Mouse (Mus musculus) kidney, adult 2 months (tissue): ENCODE data around the gene Xpo5. TPM values are rescaled to one million over a fixed set of nuclear protein-coding genes. Genes with fewer than 3 reads are reported as not detected.

Experiments used
- DNase-seq: peaks from one replicate; pipeline ENCODE4 v3.0.0; 2021
- H3K27ac ChIP-seq: fragments of 200-500 bp; 2 replicates; pipeline ENCODE4 v1.5.1; 2012; ENCODE audit warnings: low read depth, low read length, control low read depth, inconsistent platforms; ENCODE audit not compliant: insufficient read depth
- H3K27me3 ChIP-seq: fragments of 200-500 bp; replicated peaks from 2 replicates; pipeline ENCODE4 v1.6.1; 2012; ENCODE audit warnings: mild to moderate bottlenecking, moderate library complexity, low read length, inconsistent platforms; ENCODE audit not compliant: control insufficient read depth, insufficient read depth
- H3K36me3 ChIP-seq: fragments of 200-500 bp; 2 replicates; pipeline ENCODE4 v1.6.1; 2012; ENCODE audit warnings: mild to moderate bottlenecking, moderate library complexity, low read length, inconsistent platforms; ENCODE audit not compliant: control insufficient read depth, insufficient read depth
- H3K4me1 ChIP-seq: fragments of 200-500 bp; 2 replicates; pipeline ENCODE4 v1.6.1; 2011; ENCODE audit warnings: low read length; ENCODE audit not compliant: control insufficient read depth, insufficient read depth
- H3K4me3 ChIP-seq: fragments of 200-500 bp; 2 replicates; pipeline ENCODE4 v1.5.1; 2011; ENCODE audit warnings: mild to moderate bottlenecking, low read depth, low read length, control low read depth; ENCODE audit not compliant: insufficient read depth
- CTCF ChIP-seq: fragments of 200-500 bp; conservative IDR thresholded peaks from 2 replicates; pipeline ENCODE4 v1.5.1; 2011; ENCODE audit warnings: low read depth, mild to moderate bottlenecking, control low read depth, low read length, moderate library complexity, mixed read lengths; ENCODE audit not compliant: insufficient read depth, insufficient read length
- POLR2A ChIP-seq: fragments of 200-500 bp; IDR thresholded peaks from one replicate; pipeline ENCODE4 v1.6.1; 2011; ENCODE audit warnings: low read depth, low read length, control low read depth
- WGBS: fragments of 180-500 bp; shearing (Covaris S2); methylation state at CpG from one replicate; pipeline ENCODE4 v1.1.7; 2018; 5-methylcytosine and 5-hydroxymethylcytosine counted together
- polyA plus RNA-seq: library from polyadenylated mRNA; depleted of rRNA; stranded (reverse); fragments of >200 nt; gene quantifications from 2 replicates; pipeline ENCODE4 v1.2.3, GENCODE M21; 2012

Xpo5 gene
- polyA plus RNA-seq, 1 experiment = 18.5 TPM

DNA sequence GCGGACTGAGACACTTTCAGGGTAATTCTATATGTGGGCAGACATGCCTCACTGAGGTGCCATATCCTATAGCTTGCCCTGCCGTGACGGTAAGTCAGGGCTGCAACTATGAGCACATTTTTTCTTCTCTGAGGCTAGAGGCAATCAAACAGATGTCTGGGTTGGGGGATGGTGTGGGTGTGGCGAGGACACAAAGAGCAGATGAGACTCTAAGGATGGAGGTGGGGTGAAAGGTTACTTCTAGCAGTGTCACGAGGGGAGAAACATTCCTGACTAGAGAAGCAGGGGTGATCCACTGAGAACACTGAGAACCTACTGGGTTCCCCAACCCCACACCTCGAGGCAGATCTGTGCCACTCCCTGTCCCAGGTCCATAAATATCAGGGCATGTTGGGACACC, 64.4 kb downstream of the Xpo5 start:
- WGBS = 66% methylated on average over 6 of the region's 6 CpGs
- H3K36me3 ChIP-seq = no peaks in the 10 kb centered on the region; the same call in 1 of the 2 replicates
- TF ChIP-seq CTCF (no peak), POLR2A (no peak)

DNA sequence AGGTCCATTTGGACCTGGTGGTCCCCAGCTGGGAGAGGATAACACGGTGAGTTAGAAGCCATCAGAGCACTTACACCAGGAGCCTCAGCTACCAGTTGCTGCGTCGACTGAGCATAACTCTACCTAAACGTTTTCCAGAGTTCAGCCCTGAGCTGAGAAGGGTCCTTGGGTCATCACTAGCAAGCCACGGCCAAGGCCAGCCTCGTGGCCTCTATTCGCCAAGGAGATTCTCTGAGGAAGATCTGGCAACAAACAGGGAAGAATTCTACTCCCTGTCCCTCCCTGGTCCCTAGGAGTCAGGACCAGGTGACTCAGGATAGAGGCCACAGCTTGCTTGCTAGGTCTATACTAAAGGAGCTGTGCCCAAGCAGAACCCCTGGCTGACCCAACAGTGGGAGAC, 64.9 kb downstream of the Xpo5 start:
- Histone ChIP-seq H3K4me1 (0 out of 2 replicates have a peak, but pooled peaks cover 6% of the 10 kb centered on the region), H3K4me3 (no peak overlapping the region), H3K27me3 (no peaks in the 10 kb centered on the region), H3K36me3 (no peaks in the 10 kb centered on the region; the same call in 1 of the 2 replicates), H3K27ac (no peak overlapping the region)
- TF ChIP-seq POLR2A = no peak
- TF ChIP-seq CTCF = no peak
- WGBS = 78% methylated on average over 7 of the region's 7 CpGs
- DNase-seq = no peak

More for the DNA sequence above, 64.4 kb downstream of the Xpo5 start:
- DNase-seq = no peak
- Histone ChIP-seq H3K27ac (no peak overlapping the region), H3K4me3 (no peak overlapping the region), H3K27me3 (no peaks in the 10 kb centered on the region), H3K4me1 (0 out of 2 replicates have a peak, but pooled peaks cover 6% of the 10 kb centered on the region)

DNA sequence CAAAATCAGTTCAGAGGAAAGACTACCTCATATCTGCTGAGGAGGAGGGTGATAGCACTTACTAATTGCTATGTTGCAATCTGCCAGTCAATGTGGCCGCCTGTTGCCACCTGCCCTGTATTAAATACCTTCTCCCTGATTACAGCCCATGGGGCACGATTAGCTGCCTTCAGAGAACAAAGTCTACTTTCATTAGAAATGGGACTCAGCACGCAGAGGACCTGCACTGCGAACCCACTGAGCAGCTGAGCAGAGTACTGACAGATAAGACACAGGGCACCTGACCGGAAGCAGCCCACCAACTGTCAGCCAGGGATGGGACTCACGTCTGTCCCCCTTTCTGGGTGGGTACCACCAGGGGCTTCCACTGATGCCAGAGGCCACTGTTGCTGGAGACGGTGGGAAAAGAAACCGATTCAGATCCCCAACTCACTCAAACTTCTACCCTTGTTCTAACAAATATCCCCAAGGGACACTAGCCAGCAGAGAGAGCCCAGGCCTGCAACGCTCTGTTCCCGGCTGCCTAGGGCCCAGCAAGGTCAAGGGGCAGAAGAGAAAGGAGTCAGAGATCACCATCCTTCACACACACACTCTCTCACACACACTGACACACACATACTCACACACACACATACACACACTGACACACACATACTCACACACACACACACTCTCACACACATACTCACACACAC, 65.6 kb downstream of the Xpo5 start:
- Histone ChIP-seq H3K4me3 (no peak overlapping the region), H3K27ac (no peak overlapping the region), H3K36me3 (no peaks in the 10 kb centered on the region; the same call in 1 of the 2 replicates), H3K27me3 (no peaks in the 10 kb centered on the region), H3K4me1 (0 out of 2 replicates have a peak, but pooled peaks cover 6% of the 10 kb centered on the region)
- TF ChIP-seq CTCF = no peak
- no peak for TF ChIP-seq POLR2A
- 63% methylated on average over 10 of the region's 10 CpGs for WGBS
- no peak for DNase-seq

DNA sequence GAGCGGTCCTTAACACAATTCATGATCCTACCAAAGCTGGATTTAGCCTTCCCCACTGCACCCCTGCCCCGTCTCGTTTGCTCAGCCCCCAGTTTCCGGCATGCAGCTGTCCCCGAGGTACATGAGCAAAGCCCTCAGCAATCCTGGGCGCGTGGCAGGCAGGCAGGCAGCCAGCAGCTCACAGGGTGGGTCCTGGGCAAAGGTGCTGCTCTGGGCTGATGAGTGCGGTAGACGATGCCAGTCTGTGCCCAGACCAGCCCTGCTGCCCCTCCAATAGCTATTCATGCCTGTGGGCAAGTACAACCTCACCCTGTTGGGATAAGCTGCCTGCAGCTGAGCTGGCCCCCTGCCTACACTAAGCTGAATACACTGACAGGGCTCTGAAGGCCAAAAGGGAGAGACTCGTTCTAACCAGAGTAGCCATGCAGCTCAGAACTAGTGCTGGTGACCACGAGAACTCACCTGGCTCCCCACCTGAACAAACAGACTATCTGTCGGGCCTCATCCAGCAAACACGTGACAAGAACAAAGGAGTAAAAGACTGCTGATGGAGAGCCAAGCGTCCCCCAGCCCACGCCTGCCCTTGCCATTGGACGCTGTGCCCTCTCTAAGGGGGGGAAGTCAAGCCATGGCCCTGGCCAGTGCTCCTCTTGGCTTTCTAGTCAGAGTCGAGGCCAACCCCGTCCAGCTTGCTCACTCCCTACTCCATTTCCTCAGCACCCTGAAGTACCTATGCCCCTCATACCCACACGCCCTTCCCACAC, 67.4 kb downstream of the Xpo5 start:
- whole genome bisulfite sequencing = 69% methylated on average over 19 of the region's 19 CpGs
- Histone ChIP-seq H3K4me3 (no peak overlapping the region), H3K36me3 (no peaks in the 10 kb centered on the region), H3K27me3 (no peaks in the 10 kb centered on the region), H3K27ac (no peak overlapping the region), H3K4me1 (0 out of 2 replicates have a peak, but pooled peaks cover 6% of the 10 kb centered on the region)
- no peak for TF ChIP-seq POLR2A
- no peak for TF ChIP-seq CTCF
- DNase-seq = peak; percentile 70

DNA sequence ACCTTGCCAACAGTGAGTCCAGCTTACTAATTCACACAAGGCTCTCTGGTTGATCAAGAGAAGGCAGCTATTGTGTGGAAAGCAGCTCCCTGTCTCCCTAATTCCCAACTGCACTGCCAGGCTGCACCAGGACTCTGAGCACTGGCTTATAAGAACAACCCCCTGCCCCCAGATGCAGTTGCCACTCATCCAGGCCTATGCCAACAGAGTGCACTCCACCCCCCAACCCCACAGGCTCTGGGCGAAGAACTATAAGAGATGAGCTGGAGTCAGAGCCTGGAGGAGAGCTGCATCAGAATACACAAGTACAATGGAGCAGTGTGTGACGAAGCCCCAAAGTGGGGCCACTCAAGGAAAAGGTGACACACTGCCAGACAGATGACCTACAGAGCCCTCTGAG, 69.5 kb downstream of the Xpo5 start:
- WGBS = 96% methylated on average over 2 of the region's 2 CpGs
- H3K27ac ChIP-seq = no peak overlapping the region

DNA sequence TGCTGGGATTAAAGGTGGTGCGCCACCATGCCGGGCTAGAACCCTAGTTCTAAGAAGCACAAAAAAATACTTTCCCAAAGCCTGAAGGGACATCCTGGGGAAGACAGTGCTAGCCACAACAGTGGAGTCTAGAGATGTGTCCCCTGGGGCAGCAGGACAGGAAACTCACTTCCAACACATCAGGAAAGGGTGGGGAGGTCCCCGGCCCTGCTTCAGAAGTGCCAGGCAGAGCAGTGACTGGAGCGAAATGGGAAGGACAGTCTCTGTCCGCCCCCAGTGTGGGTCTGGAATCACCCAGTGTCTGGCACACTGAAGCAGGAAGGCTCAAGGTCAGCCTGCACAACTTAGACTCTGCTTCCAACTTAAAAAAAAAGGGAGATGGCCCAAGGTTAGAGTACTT, 70.1 kb downstream of the Xpo5 start:
- Histone ChIP-seq H3K27ac (no peak overlapping the region), H3K4me1 (0 out of 2 replicates have a peak, but pooled peaks cover 3% of the 10 kb centered on the region), H3K27me3 (no peaks in the 10 kb centered on the region), H3K36me3 (no peaks in the 10 kb centered on the region), H3K4me3 (no peak overlapping the region)
- TF ChIP-seq CTCF (no peak), POLR2A (no peak)
- 66% methylated on average over 5 of the region's 5 CpGs for WGBS
- DNase-seq = peak; percentile 83

More for the DNA sequence above, 69.5 kb downstream of the Xpo5 start:
- Histone ChIP-seq H3K36me3 (no peaks in the 10 kb centered on the region), H3K4me1 (0 out of 2 replicates have a peak, but pooled peaks cover 3% of the 10 kb centered on the region), H3K27me3 (no peaks in the 10 kb centered on the region), H3K4me3 (no peak overlapping the region)
- DNase-seq = no peak
- TF ChIP-seq POLR2A = no peak
- no peak for TF ChIP-seq CTCF

DNA sequence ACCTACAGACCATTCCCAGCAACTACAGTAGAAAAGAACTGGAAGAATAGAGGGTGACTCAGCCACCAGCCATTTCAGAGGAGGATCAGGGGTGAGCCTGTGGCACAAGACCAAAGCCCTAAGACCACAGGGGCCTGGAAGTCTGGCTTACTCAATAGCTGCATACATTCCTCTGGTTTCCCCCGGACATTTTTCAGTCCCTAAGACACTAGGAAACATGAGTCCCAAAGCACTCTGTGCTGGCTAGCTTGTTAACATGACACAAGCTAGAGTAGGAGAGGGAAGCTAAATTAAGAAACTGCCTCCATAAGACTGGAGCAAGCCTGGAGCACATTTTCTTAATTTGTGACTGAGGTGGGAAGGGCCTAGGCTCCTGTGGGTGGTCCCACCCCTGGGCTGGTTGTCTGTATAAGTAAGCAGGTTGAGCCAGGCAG, 71.2 kb downstream of the Xpo5 start:
- WGBS = 52% methylated on average over 1 of the region's 1 CpGs
- Histone ChIP-seq H3K27ac (no peak overlapping the region), H3K4me1 (0 out of 2 replicates have a peak, but pooled peaks cover 3% of the 10 kb centered on the region), H3K27me3 (no peaks in the 10 kb centered on the region), H3K36me3 (no peaks in the 10 kb centered on the region), H3K4me3 (no peak overlapping the region)
- no peak for DNase-seq
- no peak for TF ChIP-seq POLR2A
- no peak for TF ChIP-seq CTCF
